Mouse (Mus musculus): ENCODE measurements at regions not wholly inside any gene's neighbourhood (a gene's known extent, or its start where the extent isn't known, plus 50 kb on each side); places are given as distances from the start of the nearest gene placed in this dataset.
A peak's percentile ranks its signal among the peaks of the same experiment; 100 is the strongest.
"Not testable (repeated sequence)": the region's sequence is repeated elsewhere in the genome, so short reads cannot be mapped to it uniquely, and the experiment has no call there.

DNA sequence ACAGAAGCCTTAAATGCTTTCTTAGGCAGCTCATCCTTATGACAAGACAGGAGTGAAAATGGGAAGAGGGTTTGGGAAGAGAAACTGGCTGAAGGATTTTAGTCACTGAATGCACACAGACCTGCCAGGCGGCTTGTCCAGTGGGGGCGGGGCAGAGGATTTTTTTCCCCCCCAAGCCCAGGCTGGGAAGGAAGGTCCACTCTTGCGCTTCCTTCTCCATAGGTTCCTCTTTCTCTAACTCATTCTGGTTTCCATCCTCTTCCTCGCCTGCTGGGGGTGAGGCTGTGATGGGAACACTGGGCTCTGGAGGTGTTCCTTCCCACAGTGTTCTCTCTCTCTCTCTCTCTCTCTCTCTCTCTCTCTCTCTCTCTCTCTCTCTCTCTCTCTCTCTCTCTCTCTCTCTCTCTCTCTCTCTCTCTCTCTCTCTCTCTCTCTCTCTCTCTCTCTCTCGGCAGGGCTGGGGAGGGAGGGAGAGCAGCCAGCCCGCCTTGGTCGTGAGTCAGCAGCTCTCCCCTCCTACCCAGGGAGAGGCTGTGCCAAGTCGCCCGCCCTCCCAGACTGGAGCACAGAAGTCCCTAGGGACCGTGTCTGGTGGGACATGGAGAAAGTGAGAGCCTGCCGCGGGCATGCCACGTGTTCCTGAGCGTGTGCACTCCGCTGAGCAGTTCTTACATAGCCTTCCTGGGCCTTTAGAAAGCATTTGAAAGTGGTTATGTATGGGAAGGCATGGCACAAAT lies 150.0 kb downstream of the Kcnrg start:
- peak; percentile 69 for DNase-seq (ENCODE audit: low spot score)

DNA sequence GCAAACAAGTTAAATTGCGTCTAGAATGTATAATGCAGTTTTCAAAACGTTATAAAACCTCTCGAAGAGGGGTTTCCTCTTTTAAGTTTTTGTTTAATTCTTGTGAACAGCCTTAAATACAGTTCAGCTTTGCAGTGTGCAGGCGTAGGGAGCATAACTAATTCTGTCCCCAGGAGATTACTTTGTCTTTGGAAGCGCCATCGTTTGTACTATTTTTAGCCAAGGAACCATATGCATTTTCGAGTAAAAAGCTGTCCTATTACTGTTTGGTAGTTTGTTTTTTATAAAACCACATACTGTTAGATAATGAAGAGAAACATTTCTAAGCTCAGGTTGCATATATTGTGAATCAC lies 150.5 kb downstream of the Kcnrg start:
- no peak for DNase-seq (ENCODE audit: low spot score)

DNA sequence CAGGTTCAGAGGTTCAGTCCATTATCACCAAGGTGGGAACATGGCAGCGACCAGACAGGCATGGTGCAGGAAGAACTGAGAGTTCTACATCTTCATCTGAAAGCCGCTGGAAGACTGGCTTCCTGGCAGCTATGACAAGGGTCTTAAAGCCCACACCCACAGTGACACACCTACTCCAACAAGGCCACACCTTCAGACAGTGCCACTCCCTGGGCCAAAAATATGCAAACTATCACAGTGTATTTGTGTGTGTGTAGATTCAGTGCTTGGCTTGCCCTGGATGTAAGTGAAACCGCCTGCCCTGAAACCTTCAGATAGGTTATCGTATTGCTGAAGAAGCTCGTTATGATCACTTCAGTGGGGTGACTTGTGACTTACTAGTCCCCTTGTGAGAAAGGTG lies 151.3 kb downstream of the Kcnrg start:
- DNase-seq (ENCODE audit: low spot score): no peak

- not testable (repeated sequence) for DNase-seq (ENCODE audit: low spot score)
These were observed 152.9 kb downstream of the Kcnrg start for GRCm38 (mm10) chr14:61760176-61760575.

DNA sequence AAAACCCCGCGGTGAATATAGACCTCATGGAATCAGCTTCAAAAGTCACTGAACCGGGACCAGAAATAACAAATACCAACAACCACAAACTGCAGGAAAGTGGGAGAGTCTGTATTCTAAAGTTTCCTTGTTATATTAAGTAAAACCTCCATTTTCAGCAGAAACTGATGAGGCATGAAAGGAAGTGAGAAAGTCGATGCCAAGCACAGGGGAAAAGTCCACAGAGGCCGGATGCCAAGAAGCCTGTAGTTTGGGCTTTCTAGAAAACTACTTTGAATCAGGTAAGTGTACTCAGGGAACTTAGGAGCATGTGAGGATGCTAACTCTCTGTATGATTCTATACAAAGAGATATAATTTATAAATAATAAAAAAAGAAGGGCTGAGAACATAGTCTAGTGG lies 154.8 kb downstream of the Kcnrg start:
- no peak for DNase-seq (ENCODE audit: low spot score)

GRCm38 (mm10) chr14:61769881-61770280 lies 162.6 kb downstream of the Kcnrg start:
- no peak for DNase-seq (ENCODE audit: low spot score)

GRCm38 (mm10) chr14:61774171-61774570 lies 166.9 kb downstream of the Kcnrg start:
- DNase-seq (ENCODE audit: low spot score): no peak

GRCm38 (mm10) chr14:61778618-61779017 lies 171.4 kb downstream of the Kcnrg start:
- DNase-seq (ENCODE audit: low spot score): no peak

DNA sequence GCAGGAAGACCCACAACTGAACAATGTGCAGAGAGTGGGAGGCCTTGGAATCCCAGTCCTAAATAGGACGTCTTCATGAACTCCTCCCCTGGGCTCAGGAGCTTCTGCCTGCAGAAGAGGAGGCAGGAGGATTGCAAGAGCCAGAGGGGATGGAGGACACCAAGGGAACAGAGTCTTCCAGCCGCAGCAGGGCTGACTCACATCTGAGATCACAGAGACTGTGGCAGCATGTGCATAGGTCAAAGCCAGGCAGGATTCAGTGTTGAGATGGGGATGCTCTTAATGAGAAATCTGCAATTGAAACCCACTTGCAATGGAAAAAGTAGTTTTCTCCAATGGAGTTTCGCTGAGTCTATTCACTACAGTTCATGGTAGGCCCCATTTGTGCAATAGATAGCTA lies 175.9 kb downstream of the Kcnrg start:
- DNase-seq (ENCODE audit: low spot score): no peak

DNA sequence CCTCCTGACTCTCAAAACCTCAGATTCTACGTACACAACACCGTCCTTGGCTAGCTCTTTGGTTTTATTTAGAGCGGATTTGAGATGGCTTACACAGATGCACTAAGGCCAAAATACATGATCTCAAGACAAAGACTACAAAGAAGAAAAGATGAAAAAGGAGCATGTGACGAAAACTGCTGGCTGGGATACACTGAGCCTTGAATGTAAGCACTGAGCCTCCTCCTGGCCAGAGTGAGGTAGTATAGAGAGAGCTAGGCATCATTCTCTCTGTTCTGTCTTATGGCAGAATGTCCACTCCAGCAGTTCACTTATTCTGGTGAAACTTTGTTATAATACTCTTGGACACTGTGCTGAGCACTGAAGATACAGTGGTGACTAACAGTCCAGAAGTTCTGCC lies 177.4 kb downstream of the Kcnrg start:
- no peak for DNase-seq (ENCODE audit: low spot score)

- no peak for DNase-seq (ENCODE audit: low spot score)
These were observed 178.8 kb downstream of the Kcnrg start for GRCm38 (mm10) chr14:61786031-61786430.

DNA sequence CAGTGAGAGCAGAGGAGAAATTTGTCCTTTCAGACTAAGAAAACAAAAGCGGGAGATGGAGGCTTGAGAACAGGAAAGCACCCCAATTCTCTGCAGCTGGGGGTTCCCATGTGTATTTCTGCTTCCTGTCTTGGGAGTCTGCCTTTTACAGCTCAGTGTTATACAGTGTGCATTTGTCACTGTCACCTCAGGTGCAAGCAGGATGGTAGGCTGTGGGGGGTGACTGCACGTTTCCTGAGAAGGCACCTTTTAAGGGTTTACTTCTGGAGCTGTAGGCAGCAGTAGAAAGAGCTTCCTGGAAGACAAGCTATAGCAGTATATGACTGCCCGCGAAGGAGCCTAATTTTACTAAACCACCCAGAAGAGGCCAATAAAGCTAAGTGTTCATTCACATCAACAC lies 180.5 kb downstream of the Kcnrg start:
- no peak for DNase-seq (ENCODE audit: low spot score)

DNA sequence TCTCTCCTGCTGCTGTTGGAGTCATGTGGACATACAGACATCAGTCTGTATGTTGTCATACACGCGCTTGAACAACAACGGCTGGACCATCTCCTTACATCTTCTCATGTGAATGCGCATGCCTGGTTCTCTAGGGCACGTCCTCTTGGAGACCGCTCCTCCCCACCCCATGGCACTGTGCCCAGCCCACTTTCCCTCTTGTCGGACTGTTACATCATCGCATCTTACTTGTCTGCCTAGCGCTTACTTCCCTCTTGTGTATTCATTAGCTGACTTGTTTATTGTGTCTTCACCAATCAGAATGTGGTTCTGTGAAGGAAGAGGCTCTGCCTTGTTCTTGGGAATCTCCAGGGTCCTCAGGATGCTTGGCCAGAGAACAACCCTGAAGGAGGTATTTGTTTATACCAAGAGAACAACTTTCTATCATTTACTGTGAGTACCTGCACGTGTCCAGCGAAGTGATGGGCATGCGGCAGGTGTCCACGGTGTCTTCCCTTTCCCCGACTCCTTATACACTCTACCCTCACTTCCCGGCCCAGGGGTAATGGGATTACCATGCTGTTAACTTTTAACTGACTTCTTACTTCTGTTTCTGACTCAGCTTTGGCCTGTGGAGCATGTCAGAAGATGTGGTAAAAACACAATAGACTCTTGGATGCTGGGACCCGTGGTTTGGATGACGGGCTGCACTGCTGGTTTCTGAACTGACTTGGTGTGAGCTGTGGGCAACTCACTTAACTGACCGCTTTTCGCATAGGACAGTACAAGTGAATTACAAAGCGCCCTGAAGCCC lies 181.9 kb downstream of the Kcnrg start:
- DNase-seq (ENCODE audit: low spot score): no peak

- no peak for DNase-seq (ENCODE audit: low spot score)
These were observed 188.9 kb downstream of the Kcnrg start for GRCm38 (mm10) chr14:61795976-61796645.

DNA sequence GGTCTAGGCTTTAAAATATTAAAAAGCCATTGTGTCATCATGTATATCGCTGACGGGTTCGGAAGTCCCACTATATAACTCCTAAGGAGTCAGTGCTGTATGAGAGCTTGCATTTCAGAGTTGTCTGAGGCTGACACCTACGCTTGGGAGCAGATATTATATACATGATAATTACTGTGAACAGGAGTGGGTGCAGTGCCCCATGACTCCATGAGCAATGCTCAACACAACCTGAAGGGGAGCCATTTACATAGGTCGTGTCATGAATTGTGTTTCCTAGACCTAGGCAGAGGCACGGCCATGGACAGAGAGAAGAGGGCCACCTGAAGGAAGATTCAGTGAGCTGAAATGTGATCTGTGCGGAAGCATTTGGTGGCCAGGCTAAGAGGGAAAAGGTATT lies 189.4 kb downstream of the Kcnrg start:
- no peak for DNase-seq (ENCODE audit: low spot score)

GRCm38 (mm10) chr14:61803421-61803925 lies 196.2 kb downstream of the Kcnrg start:
- no peak for DNase-seq (ENCODE audit: low spot score)

GRCm38 (mm10) chr14:61805433-61805832 lies 198.2 kb downstream of the Kcnrg start:
- DNase-seq (ENCODE audit: low spot score): no peak

DNA sequence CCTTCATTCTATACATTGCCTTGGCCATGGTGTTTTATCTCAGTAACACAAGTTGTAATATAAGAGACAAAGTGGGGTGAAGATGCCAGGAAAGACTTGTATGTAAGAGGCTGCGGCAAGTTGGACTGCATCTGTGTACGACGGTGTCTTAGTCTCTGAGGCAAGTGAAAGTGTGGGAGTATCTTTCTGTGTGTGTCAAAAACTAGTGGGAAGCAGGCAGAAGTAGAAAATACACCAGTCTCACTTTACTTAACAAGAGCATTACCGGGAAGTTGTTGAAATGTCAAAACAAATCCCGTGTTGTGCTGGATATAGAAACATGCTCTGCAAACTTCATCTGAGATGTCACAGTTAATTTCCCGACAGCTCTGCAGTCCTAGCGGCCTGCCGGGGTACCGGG lies 200.9 kb downstream of the Kcnrg start:
- no peak for DNase-seq (ENCODE audit: low spot score)

DNA sequence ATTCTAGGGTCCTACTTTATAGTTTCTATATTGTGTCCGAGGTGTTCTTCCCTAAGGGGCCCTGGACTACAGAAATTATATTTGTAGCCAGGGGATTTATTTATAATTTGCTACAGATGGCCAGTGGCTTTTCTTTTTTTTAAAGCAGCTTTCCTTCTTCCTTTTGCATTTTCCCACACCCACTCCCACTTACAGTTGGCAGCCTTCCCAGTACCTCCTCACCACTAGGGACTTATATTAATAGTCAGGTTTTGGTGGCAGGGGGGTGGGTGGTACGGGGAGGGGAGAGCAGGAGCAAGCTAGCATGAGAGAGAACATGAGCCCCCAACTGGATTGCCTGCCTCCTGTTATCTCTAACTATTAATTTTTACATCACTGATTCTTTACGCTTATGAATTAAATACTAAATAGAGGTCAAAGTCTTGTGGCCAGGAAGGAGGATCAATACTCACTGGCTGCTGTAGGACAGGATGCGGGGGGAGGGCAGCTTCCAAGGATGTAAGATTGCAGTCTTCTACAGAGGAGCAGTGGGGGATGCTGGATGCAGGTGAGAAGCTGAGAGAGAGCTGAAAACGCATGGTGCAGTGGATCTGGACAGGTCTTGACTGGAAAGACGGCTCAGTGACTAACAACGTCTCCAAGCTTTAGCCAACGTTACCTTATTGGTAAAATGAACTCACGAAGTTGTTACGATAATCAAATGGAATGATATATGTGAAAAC lies 202.6 kb downstream of the Kcnrg start:
- DNase-seq (ENCODE audit: low spot score): no peak

DNA sequence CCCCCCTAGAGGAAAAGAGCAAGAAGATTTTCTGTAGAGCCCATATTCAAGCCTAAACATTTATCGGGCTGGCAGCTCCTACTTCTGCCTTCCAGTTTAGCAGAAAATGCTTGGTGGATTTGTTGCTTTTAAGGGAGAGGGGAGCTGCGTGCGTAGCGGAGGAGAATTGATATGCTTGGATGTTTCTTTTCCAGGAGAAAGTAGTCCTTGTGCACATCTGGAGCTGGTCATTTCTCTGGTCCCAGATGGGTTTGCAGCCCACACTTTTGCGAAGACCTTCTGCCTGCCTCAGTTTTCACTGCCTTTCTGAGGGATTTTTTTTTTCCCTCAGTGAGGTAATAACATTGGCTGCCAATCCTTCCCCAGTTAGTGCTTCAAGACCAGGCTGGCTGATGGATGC lies 203.6 kb downstream of the Kcnrg start:
- DNase-seq (ENCODE audit: low spot score): no peak

DNA sequence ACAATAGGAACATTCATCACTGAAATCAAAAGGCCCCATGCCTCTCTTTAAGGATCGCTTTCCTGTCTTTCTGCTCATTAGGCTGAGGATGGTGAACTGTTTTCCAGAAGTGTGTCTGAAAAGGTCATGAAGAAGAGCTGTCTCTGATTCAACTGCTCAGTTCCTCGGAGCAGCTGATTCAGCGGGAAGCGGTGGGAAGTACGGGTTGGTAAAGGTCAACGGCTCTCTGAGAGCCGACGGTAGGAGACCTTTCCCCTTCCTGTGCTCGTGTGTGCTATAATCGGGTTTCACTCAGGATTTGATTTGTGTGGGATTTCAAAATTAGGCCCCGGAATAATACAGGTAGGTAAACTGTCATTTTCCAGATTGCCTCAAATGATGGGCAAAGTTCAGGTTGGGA lies 210.5 kb downstream of the Kcnrg start:
- peak; percentile 31 for DNase-seq (ENCODE audit: low spot score)

DNA sequence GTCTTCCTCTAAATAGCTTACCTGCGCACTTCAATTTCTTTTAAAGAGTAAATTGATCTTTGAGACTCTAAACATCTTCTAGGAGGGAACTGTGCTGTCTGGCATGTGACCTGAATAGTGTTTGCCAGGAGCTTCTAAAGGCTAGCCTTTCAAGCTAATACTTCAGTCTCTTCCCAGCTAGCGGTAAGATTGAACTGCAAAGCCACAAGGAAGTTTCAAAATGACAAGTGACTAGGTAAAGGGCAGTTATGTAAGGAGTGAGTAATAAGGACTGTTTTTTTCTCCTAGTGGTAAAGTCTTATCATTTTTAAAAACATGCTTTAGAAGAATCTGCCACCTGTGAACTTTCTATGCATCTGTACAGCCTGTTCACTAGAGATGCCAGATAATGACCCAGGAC lies 211.1 kb downstream of the Kcnrg start:
- no peak for DNase-seq (ENCODE audit: low spot score)
